Mouse (Mus musculus) ovary, adult 18-20 months (tissue): ENCODE data around the gene Galnt14.

Source experiments
- DNase-seq: peaks from one replicate; pipeline ENCODE4 v3.0.0; 2022; ENCODE audit warnings: low spot score, mixed read lengths

Gene Galnt14

DNA sequence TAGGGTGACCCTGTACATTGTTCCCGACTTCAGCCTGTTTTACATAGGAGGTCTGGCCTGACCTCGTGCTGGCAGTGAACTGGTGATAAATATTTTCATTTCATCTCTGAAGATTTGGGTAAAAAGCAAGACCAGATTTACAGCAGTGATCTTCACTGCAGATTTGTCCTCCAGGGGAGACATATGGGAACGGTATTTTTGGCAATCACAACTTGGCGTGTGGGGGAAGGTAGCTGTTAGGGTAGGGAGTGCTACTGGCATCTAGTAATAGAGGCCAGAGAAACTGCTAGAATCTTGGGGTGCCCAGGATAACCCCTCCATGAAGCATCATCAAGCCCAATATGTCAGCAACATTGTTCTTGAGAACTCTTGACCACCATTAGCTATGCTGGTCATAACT lies 138.3 kb downstream of the Galnt14 start:
- no peak for DNase-seq

DNA sequence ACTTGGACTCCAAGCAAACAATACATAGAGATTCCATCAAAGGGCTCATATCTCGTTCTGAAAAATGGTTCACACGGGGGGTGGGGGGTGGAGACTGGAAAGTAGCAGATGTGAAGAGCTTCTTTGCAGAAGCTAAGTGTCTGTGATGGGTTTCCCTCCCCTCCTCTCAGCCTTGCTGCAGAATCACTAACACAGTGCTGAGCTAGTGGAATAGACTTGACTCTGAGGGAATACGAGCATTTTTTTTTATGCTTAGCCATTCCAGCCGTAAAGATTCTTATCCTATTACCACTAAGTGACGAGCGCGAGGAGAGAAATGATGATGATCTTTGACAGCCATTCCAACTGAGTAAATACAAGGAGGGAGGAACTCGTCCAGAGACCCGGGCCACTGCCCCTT lies 142.0 kb downstream of the Galnt14 start:
- DNase-seq, result no peak

DNA sequence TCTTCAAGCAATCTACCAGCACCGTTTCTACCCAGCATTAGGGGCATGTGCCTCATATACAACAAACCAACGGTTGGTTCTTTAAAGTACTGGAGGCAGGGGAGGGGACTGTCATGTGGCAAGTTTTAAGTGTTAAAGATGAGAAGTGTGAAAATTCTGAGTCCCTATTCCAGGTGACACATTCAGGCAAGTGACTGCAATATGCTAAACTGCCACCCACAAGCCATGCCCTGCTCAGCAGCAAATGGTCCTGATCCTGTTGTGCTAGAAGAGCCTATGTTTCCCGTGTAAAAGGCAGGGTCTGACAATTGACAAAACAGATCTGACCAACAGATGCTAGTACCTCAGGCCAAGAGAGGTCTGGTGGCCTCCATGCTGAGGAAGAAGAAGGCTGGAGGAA lies 149.1 kb downstream of the Galnt14 start:
- DNase-seq, result no peak

DNA sequence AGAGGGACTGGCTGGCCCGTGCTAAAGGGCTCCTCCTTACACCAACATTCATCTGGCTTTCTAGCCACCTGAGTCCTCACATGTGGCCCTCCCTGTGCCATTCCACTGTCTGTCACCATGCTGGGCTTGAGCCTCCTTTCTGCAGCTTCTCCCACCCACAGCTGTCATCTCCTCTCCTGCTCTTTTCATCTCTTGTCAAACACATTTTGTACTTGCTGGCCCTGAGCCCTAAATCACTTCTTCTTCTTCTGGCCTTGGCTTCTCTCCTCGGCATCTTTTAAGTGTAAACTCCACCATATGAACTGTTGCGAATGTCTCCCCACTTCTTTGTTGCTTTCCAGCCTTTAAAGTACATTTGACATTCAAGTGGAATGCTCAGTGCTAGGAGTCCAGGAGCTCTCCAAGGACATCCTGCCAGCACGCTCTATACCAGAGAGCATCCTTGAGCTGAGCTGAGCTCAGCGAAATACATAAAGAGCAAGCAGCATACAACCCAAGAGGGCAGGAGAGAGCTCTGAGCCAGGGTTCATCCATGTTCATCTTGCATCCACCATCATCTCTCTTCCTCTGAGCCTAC lies 150.0 kb downstream of the Galnt14 start:
- DNase-seq, result no peak

DNA sequence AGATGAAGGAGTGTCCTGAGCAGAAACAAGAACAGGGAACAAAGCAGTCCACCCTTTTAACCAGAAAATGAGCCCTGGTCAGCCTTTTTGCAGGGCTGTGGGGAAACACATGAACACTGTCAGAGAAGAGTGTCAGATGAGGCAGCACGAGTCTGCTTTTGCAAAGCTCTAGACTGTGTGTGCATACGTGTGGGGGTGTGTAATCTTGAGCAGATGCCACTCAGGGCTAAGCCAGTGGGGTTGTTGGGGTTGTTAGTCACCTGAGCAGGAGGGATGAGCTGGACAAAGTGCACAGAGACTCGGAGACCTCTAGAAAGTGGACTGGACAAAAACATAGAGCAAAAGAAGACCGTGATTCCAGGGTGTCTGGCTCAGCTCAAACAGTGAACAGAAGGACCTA lies 150.8 kb downstream of the Galnt14 start:
- no peak for DNase-seq

DNA sequence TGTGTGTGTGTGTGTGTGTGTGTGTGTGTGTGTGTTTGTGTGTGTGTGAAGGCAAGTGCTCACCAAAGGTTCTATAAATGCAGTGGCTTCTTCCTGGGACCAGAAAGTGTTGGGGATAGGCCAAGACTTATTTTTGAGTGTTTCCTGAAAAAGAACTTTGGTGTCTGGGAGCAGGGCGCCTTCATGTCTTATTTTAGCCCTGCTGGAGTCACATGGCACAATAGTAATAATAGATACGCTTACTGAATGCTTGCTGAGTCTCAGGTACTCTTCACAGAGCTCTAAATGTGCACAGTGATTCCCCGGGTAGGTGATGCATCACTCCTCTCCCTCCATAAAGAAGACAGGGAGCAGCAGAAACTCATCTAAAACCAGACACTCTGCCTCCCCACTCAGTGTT lies 153.2 kb downstream of the Galnt14 start:
- DNase-seq, result no peak

DNA sequence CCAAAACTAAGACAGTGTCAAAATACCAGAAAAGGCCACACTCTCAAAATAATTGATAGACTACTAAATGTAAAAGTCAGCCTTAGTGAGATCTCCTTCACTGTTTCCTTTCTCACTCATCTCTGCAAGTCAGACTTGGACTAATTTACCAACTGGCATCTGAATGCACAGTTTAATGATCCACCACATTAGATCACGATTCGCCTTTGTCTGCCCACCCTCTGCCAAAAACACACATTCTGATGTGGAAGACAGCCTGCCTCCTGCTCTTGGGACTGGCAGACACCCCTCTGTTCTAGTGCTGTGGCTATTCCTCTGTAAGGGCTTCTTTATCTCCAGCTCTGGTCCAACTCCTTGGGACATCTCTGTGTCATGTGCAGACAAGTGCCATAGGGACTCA lies 153.8 kb downstream of the Galnt14 start:
- no peak for DNase-seq

DNA sequence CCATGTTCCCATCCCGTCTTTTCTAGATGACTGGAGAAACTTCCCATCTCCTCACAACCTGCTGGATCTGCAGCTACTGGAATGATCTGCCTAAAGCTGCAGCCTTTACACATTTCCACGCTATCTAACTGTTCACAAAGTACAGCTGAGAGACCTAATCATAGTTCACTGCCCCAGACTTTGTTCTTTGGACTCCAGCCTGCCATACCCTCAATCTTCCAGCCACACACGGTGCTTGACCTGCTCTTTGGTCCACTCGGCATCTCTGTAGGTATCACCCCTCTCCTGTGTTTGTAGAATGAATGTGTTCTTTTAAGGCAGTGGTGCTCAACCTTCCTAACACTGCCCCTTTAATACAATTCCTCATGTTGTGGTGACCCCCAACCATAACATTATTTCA lies 155.6 kb downstream of the Galnt14 start:
- no peak for DNase-seq

DNA sequence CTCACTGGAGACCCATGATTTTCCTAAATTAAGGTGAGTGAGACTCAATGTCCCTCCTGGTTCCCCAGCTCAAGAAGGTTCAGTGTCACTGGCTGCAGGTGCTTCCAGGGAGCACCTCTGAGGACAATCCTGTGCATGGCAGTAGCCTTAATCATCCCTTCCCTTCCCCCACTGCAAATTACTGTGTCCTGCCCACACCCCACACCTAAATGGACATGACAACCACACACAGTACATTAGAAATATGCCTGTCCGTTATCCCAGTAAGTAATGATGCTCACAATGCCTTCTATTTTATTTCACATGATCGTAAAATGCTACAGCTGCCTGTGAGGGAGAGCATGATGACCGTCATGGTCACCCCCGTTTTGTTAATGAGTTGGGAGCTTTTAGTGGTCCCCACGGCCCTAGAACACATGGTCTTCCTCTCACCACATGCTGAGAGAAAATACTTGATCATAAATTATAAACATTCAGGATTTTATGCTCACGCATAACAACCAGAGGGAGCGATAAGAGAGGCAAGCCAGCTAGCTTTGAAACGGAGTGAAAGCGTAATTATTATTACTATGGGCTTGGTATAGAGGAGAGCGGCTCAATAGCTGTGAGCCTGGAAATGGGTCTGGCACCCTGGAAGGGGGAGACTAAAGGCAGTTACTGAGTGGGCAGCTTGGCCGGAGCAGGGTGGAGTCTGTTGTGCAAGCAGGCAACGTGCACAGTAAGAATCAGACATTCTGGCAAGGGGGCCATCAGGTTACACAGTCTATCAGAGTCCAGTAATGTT lies 161.3 kb downstream of the Galnt14 start:
- DNase-seq, result no peak

DNA sequence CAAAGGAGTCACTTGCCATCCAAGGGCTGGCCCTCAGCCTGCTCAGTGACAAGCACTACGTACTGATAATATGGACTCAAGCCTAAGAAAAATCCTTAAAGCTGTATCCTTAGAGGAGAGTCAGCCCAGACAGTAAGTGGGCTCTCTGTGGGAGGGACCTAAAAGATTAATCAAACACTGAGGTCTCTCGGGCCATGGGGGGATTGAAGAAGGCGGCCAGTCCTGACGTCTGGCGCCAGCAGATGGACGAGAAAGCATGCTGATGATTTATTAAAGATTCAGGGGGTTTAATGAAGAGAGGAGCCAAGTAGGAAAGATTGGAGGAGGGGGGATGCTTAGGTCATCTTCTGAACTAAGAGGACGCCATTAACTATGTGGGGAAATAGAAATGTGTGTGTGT lies 162.1 kb downstream of the Galnt14 start:
- DNase-seq, result no peak

DNA sequence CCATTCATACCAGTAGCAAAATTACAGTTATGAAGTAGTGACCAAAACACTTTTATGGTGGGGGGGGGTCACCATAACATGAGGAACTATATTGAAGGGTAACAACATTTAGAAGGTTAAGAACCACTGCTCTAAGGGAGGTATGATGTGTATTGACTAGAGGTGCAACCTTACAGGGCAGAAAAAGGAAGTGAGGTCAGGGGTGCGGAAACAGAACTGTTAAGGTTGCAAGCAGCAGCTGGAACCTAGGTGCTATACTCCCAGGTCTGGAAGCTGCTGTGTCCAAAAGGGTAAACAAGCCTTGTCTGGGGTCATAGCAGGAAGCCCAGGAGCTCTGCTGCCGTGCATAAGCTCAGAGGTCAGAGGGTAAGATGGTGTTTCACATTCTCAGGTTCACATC lies 162.8 kb downstream of the Galnt14 start:
- DNase-seq, result no peak

DNA sequence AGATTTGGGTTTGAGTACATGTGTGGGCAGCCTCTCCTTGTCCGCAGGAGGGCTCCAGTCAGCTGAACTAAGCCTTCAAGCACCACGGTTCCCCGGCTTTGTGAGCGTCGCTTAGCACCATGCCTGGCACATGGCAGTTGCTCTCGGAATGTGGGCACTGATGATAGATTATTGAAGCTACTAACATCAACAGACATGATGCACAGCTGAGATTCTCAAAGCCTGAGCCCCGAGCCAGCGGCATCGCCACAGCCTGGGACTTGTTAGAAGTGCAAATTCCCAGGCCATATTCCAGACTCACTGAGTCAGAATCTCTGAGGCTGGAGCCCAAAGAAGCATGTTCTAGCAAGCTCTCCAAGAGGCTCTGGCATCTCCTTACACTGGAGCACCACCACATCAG lies 168.3 kb downstream of the Galnt14 start:
- DNase-seq, result no peak

DNA sequence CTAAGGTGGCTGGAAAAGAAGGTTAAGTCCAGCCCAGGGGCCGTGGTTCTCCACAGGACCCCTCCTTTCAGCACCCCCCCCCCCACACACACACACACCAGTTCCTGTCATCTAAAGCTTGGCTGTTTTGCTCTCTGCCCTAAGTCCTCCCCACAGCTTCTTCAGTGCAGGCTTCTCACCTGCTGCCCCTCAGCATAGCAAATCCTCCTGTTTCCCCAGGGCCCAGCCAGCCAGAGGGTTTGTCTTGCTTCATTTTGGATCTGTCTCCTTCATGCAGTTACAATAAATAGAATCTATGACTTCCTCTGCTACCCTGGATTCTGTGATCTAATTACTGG lies 169.1 kb downstream of the Galnt14 start:
- no peak for DNase-seq

DNA sequence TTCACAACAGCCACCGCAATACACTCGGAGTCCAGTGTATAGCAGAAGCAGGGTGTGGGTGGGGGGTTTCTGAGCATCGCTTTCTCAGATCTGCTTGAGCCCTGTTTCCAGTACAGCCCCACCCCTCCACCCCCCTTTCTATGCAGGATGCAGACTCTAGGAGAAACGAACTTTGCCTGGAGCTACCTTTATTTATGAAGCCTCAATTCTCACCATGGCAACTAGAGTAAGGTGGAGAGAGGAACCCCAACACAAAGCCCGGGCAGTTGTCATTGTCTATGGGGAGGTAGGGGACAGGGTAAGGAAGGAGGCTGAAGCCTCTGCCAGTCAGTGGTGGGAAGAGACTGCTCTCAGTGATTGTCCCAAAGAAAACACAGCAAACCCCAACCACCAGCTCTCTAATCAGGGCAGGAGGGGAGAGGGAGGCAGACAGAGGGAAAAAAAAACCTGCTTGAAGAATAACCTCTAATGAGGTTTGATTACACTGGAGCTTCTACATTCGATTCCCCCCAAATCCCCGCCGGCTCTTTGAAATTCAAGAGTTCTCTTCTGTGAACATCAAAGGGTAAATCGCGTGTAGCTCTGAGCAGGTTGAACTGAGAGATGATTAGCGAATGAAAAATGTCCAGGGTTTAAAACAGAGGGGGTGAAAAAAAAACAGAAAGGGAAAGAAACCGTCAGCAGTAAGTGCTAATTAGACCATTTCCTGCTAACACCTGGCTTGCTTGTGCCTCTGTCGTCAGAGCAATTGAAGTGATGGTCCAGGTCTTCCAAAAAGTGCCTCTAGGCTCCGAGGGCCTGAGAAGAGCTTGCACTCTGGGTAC lies 169.6 kb downstream of the Galnt14 start:
- DNase-seq, result no peak

DNA sequence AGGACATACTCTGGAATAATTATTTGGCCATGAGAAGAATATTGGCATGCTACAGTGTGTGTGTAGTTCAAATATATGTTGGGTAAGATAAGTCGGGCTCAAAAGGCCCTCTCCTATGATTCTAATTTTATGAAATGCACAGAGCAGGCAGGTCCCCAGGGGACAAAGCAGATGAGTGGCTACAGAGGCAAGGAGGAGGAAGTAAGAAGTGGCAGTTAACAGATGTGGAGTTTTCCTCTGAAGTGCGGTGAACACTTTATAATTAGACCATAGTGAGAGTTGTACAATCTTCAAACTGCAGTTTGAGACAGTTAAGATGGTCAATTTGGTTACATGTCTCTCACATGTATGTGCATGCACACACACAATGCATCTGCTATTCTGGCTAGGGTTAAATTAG lies 178.4 kb downstream of the Galnt14 start:
- DNase-seq, result no peak

DNA sequence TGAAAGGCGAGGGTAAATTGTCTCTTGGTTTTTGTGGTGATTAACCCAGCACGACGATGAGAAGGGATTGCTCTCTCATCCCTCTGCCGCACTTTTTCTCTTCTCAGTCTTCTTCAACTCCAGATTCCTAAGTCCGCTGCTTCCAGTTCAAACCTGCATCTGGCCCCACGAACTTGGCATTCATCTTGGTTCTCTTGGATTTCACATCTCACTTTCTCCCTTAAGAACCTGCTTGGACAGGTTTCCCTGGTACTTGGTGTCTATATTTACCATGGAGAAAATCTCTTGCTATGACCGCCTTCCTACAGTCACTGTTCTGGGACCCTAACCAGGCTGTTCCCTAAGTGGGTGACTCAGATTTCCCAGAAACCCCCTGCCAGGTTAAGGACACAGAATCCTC lies 188.1 kb downstream of the Galnt14 start:
- DNase-seq, result no peak

DNA sequence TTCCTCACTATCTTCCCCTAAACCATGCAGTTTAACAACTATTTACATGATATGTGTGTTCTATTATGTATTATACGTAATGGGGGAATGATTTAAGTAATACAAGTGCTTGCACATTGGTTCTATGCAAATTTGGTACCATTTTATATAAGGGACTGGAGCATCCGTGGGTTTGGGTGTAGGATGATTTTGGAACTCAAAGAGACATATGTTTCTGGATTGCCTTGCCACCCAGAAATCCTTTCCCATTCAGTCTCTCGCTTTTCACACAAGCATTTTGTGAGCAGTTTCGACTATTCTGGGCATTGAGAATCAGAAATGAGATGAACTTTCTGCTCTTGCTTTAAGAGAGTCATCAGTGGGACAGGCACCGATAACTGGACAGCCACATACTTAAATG lies 190.9 kb downstream of the Galnt14 start:
- DNase-seq, result no peak

DNA sequence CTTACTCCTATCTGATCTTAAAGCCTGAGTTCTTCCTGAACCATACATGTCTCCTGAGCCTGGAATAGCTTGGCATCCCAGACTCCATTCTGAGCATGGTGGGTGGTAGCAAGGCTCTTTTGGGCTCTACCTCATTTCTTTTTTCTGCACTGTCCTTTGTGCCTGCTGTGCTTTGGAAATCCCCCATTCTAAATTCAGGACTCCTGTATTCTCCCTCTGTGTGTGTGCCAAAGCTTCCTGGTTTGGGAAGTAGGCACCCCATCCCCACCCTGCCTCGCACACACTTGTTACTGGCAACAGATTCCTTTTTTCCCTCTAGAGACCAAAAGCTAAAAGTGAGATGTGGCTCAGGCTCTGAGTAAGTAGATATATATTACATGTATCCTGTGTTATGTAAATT lies 191.9 kb downstream of the Galnt14 start:
- no peak for DNase-seq

DNA sequence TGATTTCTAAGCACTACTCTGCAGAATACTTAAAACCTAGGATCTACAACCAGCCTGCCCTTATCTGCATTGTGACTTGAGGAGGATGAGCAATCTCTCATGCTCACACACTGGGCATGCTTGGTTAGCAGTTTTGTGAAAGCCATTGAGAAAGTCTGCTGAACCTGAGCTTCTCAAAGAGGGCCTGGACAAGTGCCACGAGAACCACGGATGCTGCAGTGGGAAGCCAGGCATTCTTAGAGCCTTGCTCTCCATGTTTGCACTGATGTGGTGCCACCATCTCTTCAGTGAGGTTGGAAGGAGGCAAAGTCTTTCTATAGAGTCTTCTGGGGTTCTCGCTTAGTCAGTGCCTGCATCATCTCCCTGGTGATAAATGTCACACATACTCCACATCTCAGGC lies 194.7 kb downstream of the Galnt14 start:
- no peak for DNase-seq

DNA sequence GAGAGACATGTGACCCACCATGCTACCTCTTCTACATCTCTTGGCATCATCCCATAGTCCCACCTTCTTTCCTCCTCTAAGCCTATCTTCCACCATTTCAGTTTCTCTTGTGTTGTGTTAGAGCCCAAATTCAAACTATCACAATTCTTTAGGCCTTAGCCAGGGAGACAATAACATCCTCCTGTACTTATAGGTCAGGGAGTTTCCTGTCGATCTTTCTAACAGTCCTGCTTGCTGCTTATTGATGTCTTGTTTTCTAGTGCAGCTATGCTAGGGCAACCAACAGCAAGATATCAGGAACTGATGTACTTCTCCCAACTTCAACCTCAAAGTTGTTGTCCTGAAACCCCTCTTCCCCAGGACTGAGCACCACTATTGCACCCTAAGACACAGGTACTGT lies 195.4 kb downstream of the Galnt14 start:
- DNase-seq, result no peak

DNA sequence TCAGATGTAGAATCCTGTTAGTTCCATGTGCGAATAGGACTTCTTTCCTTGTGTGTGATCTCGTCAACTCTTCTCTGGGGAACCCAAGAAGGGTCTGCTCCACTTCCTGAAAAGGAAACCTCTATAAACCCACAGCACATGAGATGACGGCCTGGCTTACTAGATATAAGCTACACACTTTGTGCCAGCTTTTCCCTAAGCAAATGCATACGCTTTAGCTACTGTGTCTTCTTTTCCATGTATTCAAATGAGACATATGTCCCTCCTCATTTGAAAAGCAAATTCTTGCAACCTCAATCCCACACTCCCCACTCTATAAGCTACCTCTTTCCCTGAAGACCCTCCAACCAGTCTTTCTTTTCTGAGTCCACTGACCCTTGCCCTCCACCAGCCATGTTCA lies 196.0 kb downstream of the Galnt14 start:
- no peak for DNase-seq

DNA sequence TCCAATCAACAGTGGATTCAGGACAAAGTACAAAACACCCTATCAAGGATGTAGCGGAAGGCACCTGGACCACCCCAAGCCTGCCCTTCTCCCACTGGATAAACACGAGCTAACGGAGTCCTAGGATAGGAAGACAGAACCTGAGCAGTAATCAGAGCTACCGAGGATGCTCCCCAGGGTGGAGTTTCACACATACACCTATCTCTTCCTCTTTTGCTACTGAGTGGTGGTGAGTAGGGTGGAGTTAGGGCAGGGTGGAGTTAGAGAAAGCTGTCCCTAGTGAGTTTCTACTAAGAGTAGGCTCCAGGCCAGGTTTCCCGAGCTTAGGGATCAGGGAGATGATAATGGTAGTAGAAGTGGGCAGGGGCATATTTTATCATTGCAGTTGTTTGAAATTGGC lies 197.4 kb downstream of the Galnt14 start:
- DNase-seq, result no peak

DNA sequence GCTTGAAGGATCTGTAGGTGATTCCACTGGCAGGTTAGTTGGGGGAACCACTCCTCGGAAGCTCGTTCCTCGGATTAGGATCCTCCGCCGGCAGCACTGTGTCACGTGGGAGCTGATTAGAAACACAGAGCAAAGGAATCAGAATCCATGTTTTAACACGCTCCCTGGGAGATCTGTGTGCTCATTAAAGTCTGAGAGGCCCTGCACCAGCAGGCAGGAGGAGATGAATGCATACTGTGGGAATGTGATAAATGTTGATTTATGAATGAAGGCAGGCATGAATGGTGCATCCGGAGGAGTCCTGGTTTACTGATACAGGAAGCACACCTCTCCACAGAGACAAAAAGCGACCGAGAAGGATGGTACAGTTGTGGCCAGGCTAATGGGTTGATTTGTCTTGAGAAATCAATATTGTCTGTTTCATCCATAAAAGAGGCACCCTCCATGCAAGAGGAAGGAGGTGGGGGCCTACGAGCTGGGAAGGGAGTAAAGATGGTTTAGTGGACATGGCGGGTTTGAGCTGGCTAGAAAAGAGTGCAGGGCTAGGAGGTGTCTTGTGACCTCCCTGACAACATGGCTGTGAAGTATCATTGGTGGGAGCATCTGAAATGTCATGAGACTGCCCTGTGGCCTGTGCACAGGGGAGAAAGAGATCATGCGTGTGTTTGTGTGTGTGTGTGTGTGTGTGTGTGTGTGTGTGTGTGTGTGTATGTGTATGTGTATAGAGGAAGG lies 202.3 kb downstream of the Galnt14 start:
- no peak for DNase-seq
